Mouse (Mus musculus): Measurements from ENCODE around the gene Poln.

Gene Poln

DNA sequence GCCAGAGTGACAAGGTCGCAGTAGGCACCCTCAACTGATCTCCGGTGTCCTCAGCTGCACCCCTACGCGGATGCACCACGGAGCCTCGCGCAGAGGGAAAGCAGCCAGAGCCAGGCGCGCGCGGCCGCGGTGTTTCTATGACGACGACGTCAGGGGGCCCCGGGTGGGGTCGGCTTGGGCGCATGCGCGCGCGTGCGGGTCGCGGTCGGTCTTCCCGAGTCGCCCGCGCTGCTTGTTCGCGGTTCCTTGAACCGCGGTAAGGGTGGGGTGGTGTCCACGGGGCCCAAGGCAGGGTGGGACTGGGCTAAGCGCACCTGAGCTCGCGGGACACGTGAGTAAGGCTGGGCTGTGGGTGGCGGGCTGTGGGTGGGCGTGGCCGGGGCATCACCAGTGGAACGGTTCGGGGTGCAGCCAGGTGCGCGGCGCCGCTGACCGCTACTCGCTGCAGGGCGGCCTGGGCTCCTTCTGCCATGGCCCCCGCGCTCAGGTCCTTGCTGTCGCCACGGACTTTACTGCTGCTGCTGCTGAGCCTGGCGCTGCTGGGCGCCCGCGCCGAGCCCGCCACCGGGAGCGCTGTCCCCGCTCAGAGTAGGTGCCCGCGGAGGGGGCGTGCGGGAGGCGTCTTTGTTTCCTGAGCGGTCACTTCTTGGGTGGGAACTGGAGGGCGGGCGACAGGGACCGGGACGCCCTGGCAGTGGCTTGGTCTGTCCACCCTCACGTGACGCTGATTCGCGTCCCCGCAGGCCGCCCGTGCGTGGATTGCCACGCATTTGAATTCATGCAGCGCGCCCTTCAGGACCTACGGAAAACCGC is 185.7 kb downstream of the Poln start, which contains the start of gene Gm1673:
TSS of gene Gm1673 (plus strand) at position 125 of the 813 bp plus-strand sequence.
- peak; percentile 58 for DNase-seq (ENCODE audit: low spot score)

DNA sequence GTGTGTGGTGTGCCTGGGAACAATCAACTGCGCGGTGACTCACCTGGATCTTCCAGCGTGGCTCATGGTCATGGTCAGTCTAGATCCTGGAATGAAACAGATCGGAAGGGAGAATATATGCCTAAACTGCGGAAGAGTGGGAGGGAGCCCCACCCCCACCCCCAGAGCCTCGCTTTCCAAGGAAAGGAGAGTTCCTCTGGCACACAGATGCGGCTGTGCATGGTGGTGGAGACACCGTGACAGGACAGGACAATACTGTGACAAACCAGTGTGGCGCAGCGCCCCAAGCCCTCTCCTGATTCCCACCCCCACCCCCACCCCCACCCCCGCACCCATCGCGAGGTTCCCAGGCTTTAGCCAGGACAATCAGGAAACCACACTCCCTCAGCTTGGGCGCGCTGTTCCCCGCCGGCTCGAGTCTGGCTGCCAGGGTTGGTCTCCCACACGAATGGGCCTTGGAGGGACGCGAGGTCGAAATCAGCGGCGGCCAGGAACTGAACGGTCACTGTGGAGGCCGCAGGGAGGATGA is 186.5 kb downstream of the Poln start:
- DNase-seq (ENCODE audit: low spot score), result no peak

DNA sequence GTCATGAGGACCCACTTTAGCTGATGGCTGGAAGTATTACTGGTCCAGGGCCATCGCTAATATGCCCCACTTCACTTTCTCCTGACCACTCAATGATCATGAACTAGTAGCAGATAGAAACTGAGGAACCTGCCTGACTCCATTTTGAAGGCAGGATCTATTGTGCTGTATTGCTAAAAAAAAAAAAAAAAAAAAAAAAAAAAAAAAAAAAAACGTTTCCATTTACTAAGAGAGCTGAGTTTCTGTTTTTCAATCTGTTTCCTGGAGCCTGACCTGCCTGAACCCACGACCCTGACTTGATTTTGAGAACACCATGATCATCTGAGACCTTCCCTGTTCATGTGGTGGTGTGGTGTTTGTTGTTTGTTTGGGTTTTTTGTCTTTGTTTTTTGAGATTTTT is 193.0 kb downstream of the Poln start:
- no peak for DNase-seq (ENCODE audit: low spot score)

DNA sequence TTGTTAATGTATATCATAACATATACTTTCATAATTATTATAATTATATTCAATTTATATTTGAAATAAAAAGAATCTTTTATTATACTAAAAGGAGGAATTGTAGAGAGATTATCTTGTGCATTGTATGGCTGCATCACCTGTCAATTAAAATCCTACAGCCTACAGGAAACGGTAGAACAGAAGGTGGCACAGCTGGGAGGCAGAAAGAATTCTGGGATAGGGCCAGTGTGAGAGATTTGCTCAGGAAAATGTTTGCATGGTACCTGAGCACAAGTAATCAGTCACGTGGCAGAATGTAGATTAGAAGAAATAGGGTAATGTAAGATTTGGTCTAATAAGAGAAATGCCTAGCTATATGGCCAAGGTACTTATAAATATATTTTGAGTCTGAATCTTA is 194.5 kb downstream of the Poln start:
- DNase-seq (ENCODE audit: low spot score), result no peak

DNA sequence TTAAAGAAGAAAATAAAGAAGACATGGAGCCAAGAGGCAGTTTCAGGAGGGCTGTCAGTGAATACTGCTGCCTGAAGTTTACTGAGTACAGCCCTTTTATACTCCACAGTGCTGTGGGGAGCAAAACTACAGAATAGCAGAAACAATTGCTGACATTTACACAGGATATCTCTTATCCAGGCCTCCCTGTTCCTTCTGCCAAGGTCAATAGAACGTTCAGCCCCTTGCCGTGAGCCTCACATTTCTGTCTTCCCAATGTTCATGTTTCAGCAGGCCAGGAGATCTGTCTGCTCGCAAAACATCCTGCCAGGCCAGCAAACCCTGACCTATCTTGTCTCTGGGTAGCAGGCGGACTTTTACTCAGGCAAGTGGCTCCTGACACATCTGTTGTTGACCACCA is 209.9 kb downstream of the Poln start:
- DNase-seq (ENCODE audit: low spot score), result peak; percentile 22

All from adipocyte (in vitro differentiated cells).